Mouse (Mus musculus) MEL (cell line): ENCODE measurements at regions not wholly inside any gene's neighbourhood (a gene's known extent, or its start where the extent isn't known, plus 50 kb on each side); places are given as distances from the start of the nearest gene placed in this dataset.

Experiments used
- CHD1 ChIP-seq: IDR thresholded peaks from 2 replicates; pipeline ENCODE4 v1.6.1; 2012; ENCODE audit warnings: low read depth, mild to moderate bottlenecking, inconsistent platforms, low read length, improper control_type of control experiment
- ELF1 ChIP-seq: IDR thresholded peaks from 2 replicates; pipeline ENCODE4 v1.6.1; 2014; ENCODE audit warnings: low read depth, mild to moderate bottlenecking, inconsistent platforms, low read length, improper control_type of control experiment, moderate library complexity
- EP300 ChIP-seq, 2 experiments: IDR thresholded peaks; 2 replicates each; pipeline ENCODE4 v1.6.1; 2011; ENCODE audit warnings: improper control_type of control experiment in 2 of 2, low read length in 2 of 2, low read depth in 1 of 2, mild to moderate bottlenecking in 1 of 2
- GATA1 ChIP-seq: IDR thresholded peaks from 2 replicates; pipeline ENCODE4 v1.6.1; 2011; ENCODE audit warnings: low read depth, low read length, improper control_type of control experiment
- HCFC1 ChIP-seq: IDR thresholded peaks from 2 replicates; pipeline ENCODE4 v1.6.1; 2012; ENCODE audit warnings: low read depth, mild to moderate bottlenecking, inconsistent platforms, low read length, improper control_type of control experiment, moderate library complexity
- KAT2A ChIP-seq: conservative IDR thresholded peaks from 2 replicates; pipeline ENCODE4 v1.6.1; 2012; ENCODE audit warnings: low read depth, low read length, improper control_type of control experiment, inconsistent platforms
- MAFK ChIP-seq: IDR thresholded peaks from 2 replicates; pipeline ENCODE4 v1.6.1; 2011; ENCODE audit warnings: low read depth, mild to moderate bottlenecking, low read length, improper control_type of control experiment, borderline replicate concordance
- MAX ChIP-seq: IDR thresholded peaks from 2 replicates; pipeline ENCODE4 v1.6.1; 2011; ENCODE audit warnings: low read length, improper control_type of control experiment
- MXI1 ChIP-seq: IDR thresholded peaks from 2 replicates; pipeline ENCODE4 v1.6.1; 2011; ENCODE audit warnings: mild to moderate bottlenecking, low read depth, low read length, improper control_type of control experiment
- POLR2A ChIP-seq, 2 experiments: IDR thresholded peaks; 2 replicates each; pipeline ENCODE4 v1.6.1; 2011 to 2012; ENCODE audit warnings: low read length in 2 of 2, mild to moderate bottlenecking in 2 of 2, control low read depth in 1 of 2, improper control_type of control experiment in 1 of 2, low read depth in 1 of 2, moderate library complexity in 1 of 2; ENCODE audit not compliant: control insufficient read depth in 1 of 2, insufficient read depth in 1 of 2, poor library complexity in 1 of 2
- RAD21 ChIP-seq: IDR thresholded peaks from 2 replicates; pipeline ENCODE4 v1.6.1; 2011; ENCODE audit warnings: mild to moderate bottlenecking, low read depth, low read length, improper control_type of control experiment
- TBP ChIP-seq: IDR thresholded peaks from 2 replicates; pipeline ENCODE4 v1.8.0; 2011; ENCODE audit warnings: low read depth, low read length, improper control_type of control experiment

DNA sequence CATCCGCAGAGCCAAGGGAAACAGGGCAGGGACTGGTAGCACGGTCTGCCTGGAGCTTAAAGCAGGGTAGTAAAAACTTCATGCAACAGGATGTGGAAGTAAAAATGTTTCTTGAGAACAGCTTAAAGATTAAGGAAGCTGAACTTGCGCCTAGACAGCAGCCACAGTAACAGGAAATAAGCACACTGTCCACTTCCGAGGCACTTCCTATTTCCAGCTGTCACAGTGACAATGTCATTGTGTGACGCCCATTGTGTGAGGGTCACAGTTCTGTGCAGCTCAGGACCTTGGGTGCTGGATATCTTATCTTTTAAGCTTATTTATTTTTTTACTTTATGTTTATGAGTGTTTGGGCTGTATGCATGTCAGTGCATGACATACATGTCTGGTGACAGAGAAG, 147.7 kb upstream of the Ubl3 start:
- TF ChIP-seq TBP, result no peak
- TF ChIP-seq KAT2A, result no peak
- no peak for TF ChIP-seq MXI1
- no peak for TF ChIP-seq GATA1
- TF ChIP-seq MAFK, result no peak
- TF ChIP-seq EP300 (IDR thresholded peaks at IDR 0.05; ENCODE audit: low read depth in 1 of 2, low read length in 2 of 2), result no peak
- TF ChIP-seq CHD1, result no peak
- TF ChIP-seq ELF1, result no peak
- no peak for TF ChIP-seq RAD21
- TF ChIP-seq HCFC1, result no peak
- no peak for TF ChIP-seq POLR2A (IDR thresholded peaks at IDR 0.05; ENCODE audit: control insufficient read depth in 1 of 2, insufficient read depth in 1 of 2, low read depth in 1 of 2, low read length in 2 of 2, poor library complexity in 1 of 2)
- no peak for TF ChIP-seq MAX
